Mouse (Mus musculus) right cerebral cortex, adult 18-20 months (tissue): ENCODE measurements around the gene Uqcr11.

ENCODE experiments used
- DNase-seq: peaks from one replicate; pipeline ENCODE4 v3.0.0; 2022; ENCODE audit warnings: mixed read lengths

The Uqcr11 gene

DNA sequence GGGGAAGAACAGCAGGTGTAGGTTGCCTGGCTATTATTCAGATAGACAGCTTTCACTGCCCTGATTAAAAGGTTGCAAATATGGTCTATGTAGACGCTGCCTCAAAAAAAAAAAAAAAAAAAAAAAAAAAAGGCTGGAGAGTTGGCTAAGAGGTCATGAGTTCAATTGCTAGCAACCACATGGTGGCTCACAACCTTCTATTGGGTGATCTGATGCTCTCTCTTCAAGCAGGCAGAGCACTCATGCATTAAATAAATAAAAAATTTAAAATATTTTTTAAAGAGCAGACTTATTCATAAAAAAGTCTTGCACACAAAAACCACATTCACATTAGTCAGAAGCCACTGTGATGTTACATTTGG is 8.5 kb downstream of the Uqcr11 start:
- no peak for DNase-seq

DNA sequence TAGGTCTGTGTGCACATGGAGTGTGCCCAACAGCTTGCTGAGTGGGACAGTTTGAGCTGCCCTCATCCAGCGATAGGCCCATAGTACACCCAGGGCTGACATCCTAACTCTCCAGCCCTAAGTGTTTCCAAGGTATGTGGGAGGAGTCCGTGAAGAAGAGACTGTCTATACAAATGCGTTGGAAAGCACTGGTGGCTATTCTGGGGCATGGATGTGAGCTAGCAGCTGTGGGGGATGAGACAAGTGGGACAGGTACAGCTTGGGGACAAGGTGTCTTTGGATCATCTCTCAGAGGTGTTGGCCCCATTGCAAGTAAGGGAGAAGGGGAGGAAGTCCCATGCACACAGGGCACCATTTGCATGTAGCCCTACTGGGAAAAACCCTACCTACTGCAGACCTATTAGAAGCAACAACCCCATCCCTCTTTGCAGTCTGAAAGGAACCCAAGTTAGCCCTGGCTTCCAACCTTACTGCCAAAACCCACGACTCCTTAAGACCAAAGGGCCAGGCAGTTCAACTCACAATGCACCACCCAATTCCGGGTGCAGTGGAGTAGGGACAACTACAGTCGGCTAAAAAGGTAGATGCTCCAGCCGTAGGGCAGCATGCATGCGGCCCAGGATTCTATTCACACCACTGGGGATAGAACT is 9.0 kb downstream of the Uqcr11 start:
- no peak for DNase-seq

- DNase-seq: no peak
These were observed 9.7 kb downstream of the Uqcr11 start for GRCm38 (mm10) chr10:80396822-80397523.

DNA sequence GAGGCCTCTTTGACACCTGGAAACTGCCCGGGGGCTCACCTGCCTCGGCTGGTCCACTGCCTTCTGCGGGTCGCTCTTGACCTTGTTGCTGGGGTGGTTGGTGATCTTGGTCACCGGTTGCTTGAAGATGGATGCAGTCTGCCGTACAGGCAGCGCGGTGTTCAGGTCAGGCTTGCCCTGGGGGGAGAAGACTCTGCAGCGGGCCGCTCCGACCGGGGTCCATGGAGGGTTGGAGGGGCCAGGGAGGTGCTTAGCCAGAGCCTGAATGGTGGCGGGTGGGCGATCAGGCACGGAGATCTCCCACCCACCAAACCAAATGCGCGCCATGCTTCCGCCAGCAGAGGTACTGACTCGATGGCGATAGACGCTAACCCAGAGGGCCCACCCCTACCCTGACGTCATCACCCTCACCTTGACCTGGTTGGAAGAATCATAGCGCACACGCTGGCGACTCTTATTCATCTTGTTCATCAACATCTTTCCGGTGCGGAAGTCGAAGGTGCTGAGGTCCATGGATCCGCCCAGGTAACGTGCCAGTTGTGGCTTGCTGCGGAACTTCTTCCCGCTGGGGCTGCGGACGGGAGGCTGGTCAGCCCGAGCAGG is 11.5 kb downstream of the Uqcr11 start:
- DNase-seq: no peak

DNA sequence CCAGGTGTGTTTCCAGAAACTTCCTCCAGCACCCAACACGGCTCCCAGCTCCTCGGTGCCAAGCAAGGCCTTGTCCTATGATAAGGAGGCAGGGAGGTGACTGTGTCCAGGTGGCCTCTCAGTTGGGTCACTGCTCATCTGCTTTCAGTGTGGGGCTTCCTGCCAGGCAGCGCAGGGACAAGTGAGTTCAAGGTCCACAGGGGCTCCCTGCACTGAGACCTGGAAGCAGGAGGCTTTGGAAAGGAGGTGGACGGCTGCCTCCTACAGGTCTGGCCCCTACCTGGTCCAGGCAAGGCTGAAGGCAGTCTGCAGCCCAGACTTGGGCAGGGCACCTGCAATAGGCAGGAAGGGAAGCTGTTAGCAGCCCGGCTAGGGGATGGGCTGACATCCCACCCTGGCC is 13.9 kb downstream of the Uqcr11 start:
- DNase-seq: no peak

DNA sequence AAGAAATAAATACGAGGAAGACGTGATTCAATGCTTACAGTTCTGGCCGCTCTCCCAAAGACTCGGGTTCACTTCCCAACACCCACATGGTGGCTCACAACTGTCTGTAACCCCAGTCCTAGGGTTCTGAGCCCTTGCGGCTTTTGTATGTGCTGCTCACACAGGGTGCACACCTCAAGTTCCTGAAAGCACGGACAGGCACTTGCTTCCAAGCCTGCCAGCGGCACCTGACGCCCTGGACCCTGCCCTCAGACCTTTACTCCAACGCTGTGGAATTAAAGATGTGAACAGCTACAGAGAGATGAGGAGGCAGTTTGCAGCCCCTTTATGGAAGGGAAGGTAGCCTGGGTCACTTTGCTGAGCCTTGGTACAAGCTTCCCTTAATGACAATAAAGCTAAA is 15.9 kb downstream of the Uqcr11 start:
- no peak for DNase-seq

- DNase-seq: no peak
These were observed 17.4 kb downstream of the Uqcr11 start for GRCm38 (mm10) chr10:80389185-80389708.

GRCm38 (mm10) chr10:80388731-80389130 is 17.9 kb downstream of the Uqcr11 start:
- no peak for DNase-seq

DNA sequence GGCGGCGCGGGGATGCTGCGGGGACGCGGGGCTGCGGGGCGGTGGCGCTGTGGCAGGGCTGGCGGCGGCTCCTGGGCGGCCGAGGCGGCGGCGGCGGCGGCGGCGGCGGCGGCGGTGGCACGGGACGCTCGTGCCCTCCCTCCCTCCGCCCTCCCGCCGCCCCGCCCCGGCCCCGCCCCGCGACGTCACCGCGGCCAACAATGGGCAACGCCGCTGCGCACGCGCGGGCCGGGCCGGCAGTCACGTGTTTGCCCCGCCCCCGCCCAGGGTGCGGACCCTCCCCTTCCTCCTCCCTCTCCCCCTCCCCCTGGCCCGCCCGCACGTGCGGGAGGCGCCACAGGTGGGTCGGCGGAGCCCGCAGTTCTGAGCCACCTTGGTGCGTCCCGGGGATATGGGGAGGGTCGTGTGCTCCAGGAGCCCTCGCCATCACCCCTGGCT is 19.1 kb downstream of the Uqcr11 start, which contains the start of gene Mex3d:
TSS of gene Mex3d (minus strand) at position 138 of the 438 bp plus-strand sequence.
- peak; percentile 85 for DNase-seq

- DNase-seq: no peak
These were observed 19.7 kb downstream of the Uqcr11 start for GRCm38 (mm10) chr10:80386735-80387471.

DNA sequence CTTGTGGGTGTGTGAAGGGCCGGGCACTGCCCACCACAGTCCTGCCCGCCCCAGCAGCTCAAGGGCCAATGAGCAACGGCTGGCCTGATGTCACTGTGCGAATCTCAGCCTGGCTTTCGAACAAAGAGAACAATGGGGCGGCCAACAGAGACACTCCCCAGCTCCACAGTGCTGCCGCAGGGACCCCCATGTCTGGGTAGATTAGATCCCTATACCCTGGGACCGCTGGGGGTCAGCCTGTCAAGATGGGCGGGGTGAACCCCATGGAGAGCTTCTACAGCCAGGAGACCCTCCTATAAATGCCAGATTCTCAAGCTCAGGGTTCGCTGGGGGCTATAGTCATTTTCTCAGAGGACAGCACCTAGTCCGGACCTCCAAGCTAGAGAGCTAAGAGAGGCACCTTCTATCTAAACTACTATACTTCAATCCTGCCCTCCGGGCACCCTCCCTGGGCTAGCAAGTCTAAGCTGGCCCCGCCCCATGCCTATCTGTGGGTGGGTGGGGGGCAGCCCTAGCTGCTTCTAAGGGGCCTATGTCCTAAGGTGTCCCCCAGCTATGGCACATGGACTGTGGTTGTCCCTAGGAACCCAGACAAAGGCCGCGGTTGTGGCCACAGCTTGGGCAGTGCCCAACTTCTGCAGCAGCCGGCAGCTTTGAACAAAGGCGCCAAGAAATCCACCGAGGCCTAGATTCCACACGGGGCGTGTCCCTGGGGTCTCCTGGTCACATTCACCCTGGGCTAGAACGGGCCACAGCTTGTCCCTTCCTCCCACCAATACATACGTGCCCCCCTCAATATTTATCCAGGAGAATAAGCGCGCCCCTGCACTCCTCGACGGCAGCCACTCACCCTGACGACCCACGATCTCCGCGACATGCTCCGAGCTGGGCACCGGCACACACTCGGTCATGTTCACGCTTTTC is 20.6 kb downstream of the Uqcr11 start:
- DNase-seq: peak; percentile 42

DNA sequence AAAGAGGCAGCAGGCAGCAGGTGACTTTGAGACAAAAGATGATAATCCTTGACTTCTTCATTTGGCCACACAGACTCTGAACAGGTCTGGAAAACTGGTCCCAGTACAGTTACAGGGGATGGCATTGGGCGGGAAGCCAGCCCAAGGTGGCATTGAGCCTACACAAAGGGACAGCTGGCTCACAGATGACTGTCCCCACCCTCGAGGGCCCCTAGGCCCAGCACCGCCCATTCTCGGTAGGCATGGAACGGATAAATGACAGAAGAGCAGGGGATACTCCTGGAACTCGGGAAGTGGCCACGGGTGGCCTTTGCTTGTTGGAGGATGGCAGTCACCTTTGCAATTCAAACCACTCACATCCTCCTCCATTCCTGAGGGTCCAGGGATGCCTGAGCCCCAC is 21.3 kb downstream of the Uqcr11 start:
- no peak for DNase-seq

GRCm38 (mm10) chr10:80384709-80385108 is 21.9 kb downstream of the Uqcr11 start:
- no peak for DNase-seq

GRCm38 (mm10) chr10:80384115-80384639 is 22.5 kb downstream of the Uqcr11 start:
- no peak for DNase-seq

- DNase-seq: no peak
These were observed 23.2 kb downstream of the Uqcr11 start for GRCm38 (mm10) chr10:80383431-80383830.

GRCm38 (mm10) chr10:80382641-80383365 is 23.8 kb downstream of the Uqcr11 start:
- no peak for DNase-seq

GRCm38 (mm10) chr10:80377716-80378115 is 28.9 kb downstream of the Uqcr11 start:
- no peak for DNase-seq

DNA sequence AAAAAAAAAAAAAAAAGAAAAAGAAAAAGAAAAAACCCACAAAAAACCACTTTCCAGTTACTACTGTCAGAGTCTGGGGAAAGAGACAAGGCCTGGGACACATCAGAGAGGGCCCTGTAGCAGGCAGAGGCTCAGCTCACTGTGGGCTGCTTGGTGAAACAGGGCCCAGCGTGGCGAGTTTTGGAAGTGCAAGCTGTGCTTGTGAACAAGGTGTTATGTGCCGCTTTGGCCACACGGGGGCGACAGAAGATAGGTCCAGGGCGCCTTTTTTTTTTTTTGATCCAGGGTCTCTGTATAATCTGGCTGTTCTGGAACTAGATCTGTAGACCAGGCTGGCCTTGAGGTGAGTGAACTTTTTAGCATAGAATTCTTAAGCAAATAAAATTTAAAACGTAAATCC is 30.5 kb downstream of the Uqcr11 start:
- peak; percentile 88 for DNase-seq

DNA sequence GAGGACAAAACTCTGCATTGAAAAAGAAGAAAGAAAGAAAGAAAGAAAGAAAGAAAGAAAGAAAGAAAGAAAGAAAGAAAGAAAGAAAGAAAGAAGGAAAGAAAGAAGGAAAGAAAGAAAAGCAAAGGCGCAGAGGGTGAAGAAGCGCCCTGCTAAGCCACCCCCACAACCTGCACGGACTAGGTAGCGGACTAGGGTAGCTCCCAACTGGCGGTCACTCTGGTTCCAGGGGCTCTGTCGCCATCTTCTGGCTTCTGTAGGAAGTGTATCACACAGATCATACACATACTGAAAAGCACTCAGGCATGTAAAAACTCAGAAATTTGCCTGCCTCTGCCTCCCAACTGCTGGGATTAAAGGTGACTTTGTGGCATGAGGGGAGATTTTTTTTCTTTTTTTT is 32.6 kb downstream of the Uqcr11 start:
- peak; percentile 82 for DNase-seq

DNA sequence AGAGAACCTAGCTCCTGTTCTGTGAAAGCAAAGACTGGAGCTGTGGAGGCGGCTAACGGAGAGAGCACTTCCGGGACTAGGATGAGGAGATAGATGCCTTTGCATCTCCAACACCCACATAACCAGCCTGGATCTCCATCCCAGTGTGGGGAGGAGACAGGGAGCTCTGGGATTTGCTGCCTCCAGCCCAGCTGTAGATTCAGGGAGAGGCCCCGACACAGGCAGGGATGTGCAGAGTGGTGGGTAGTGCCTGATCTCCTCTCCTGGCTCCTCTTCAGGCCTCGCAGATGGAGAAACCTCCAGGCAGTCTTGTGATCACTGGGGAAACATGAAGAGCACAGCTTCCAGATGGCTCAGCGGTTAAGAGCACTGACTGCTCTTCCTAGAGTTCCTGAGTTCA is 33.9 kb downstream of the Uqcr11 start:
- peak; percentile 73 for DNase-seq

GRCm38 (mm10) chr10:80371983-80372382 is 34.6 kb downstream of the Uqcr11 start:
- DNase-seq: no peak
